Mouse (Mus musculus) left cerebral cortex, adult 2 months (tissue): ENCODE results near the gene Chrm4. TPM values are rescaled to one million over a fixed set of nuclear protein-coding genes. Genes with fewer than 3 reads are reported as not detected.

ENCODE experiments used
- DNase-seq, 2 experiments: peaks; one replicate each; pipeline ENCODE4 v3.0.0; 2021 to 2022; ENCODE audit warnings: low spot score in 2 of 2, mixed read lengths in 1 of 2; ENCODE audit errors: extremely low spot score in 1 of 2
- H3K27ac ChIP-seq: fragments of 200-600 bp; 2 replicates; pipeline ENCODE4 v1.8.1; 2022
- H3K4me3 ChIP-seq: fragments of 200-600 bp; 2 replicates; pipeline ENCODE4 v1.8.1; 2022
- CTCF ChIP-seq: fragments of 200-600 bp; IDR thresholded peaks from 2 replicates; pipeline ENCODE4 v1.8.1; 2022; ENCODE audit warnings: antibody characterized with exemption, mild to moderate bottlenecking, moderate library complexity
- intact Hi-C: fragments of 180-260 bp; cut with DNase I; formaldehyde crosslinking; loops from one replicate; pipeline ENCODE4 v1.15.1; 2025
- long read RNA-seq, 2 experiments: library from polyadenylated mRNA; stranded (forward); transcript quantifications; one replicate each; pipeline ENCODE4 v2.0.0; 2021; ENCODE audit warnings: borderline mapping rate in 2 of 2
- total RNA-seq, 2 experiments: library from RNA; stranded (reverse); gene quantifications; 2 replicates each; pipeline ENCODE4 v1.2.3; 2021

The Chrm4 gene
- total RNA-seq = 10 to 100 TPM; 47.9 to 59.9 TPM
- long read RNA-seq, experiment 1, partial matches to known transcripts = 0 of 23 reads
- long read RNA-seq, experiment 1, other reads (novel, unspliced or antisense) = 21 of 23 reads
- long read RNA-seq, experiment 2, partial matches to known transcripts = 0 of 11 reads
- long read RNA-seq, experiment 2, other reads (novel, unspliced or antisense) = 9 of 11 reads

- intact Hi-C loops = loop anchor here (5.0 to 10.0 kb wide), 3 partner anchors 130 to 242 kb away; partner anchors contain the start of genes Atg13 and Harbi1
- Histone ChIP-seq H3K27ac (peak within 1 kb of the TSS; percentile 73; the same call in 1 of the 2 replicates), H3K4me3 (peak within 1 kb of the TSS; percentile 16; the same call in 1 of the 2 replicates)
- no peak for DNase-seq
- TF ChIP-seq CTCF = no peak
These were observed at the start of gene Chrm4 for GRCm38 (mm10) chr2:91926949-91927348. Gene Chrm4 (plus strand): TSS chr2:91927249.

- no peak for TF ChIP-seq CTCF
- H3K27ac ChIP-seq = peak overlapping the region; percentile 63; the same call in 1 of the 2 replicates
- intact Hi-C loops = no loop called here
- DNase-seq = peak in 1 of 2 experiments; percentile 16
- H3K4me3 ChIP-seq = no peak overlapping the region
These were observed 48.5 kb upstream of the Chrm4 start for GRCm38 (mm10) chr2:91878387-91879180.

GRCm38 (mm10) chr2:91883961-91884360 is 43.1 kb upstream of the Chrm4 start:
- Histone ChIP-seq H3K4me3 (no peak overlapping the region), H3K27ac (no peak overlapping the region)
- intact Hi-C loops = no loop called here
- DNase-seq = no peak
- TF ChIP-seq CTCF = no peak

- no peak for DNase-seq
- intact Hi-C loops = no loop called here
- no peak overlapping the region for H3K4me3 ChIP-seq
- H3K27ac ChIP-seq = no peak overlapping the region
- TF ChIP-seq CTCF = no peak
These were observed 42.4 kb upstream of the Chrm4 start for GRCm38 (mm10) chr2:91884616-91885015.

- no peak overlapping the region for H3K4me3 ChIP-seq
- no peak for TF ChIP-seq CTCF
- intact Hi-C loops = no loop called here
- H3K27ac ChIP-seq = no peak overlapping the region
- no peak for DNase-seq
These were observed 32.3 kb upstream of the Chrm4 start for GRCm38 (mm10) chr2:91894716-91895115.

GRCm38 (mm10) chr2:91895401-91895800 is 31.6 kb upstream of the Chrm4 start:
- TF ChIP-seq CTCF = no peak
- intact Hi-C loops = no loop called here
- DNase-seq = no peak
- Histone ChIP-seq H3K27ac (no peak overlapping the region), H3K4me3 (no peak overlapping the region)

- H3K4me3 ChIP-seq = no peak overlapping the region
- H3K27ac ChIP-seq = no peak overlapping the region
- TF ChIP-seq CTCF = no peak
- intact Hi-C loops = no loop called here
- DNase-seq = no peak
These were observed 29.1 kb upstream of the Chrm4 start for GRCm38 (mm10) chr2:91897968-91898367.

GRCm38 (mm10) chr2:91899141-91899540 is 27.9 kb upstream of the Chrm4 start:
- Histone ChIP-seq H3K4me3 (no peak overlapping the region), H3K27ac (no peak overlapping the region)
- DNase-seq = no peak
- intact Hi-C loops = no loop called here
- no peak for TF ChIP-seq CTCF

GRCm38 (mm10) chr2:91900431-91900830 is 26.6 kb upstream of the Chrm4 start:
- no peak for DNase-seq
- TF ChIP-seq CTCF = no peak
- Histone ChIP-seq H3K4me3 (no peak overlapping the region), H3K27ac (no peak overlapping the region)
- intact Hi-C loops = no loop called here

- Histone ChIP-seq H3K27ac (peak overlapping the region; percentile 83), H3K4me3 (no peak overlapping the region)
- TF ChIP-seq CTCF = no peak
- intact Hi-C loops = no loop called here
- no peak for DNase-seq
These were observed 24.7 kb upstream of the Chrm4 start for GRCm38 (mm10) chr2:91902336-91902735.

- no peak overlapping the region for H3K4me3 ChIP-seq
- DNase-seq = peak in 1 of 2 experiments; percentile 40
- H3K27ac ChIP-seq = peak overlapping the region; percentile 83
- no peak for TF ChIP-seq CTCF
- intact Hi-C loops = no loop called here
These were observed 23.7 kb upstream of the Chrm4 start for GRCm38 (mm10) chr2:91903171-91903925.

- no peak for TF ChIP-seq CTCF
- peak in 1 of 2 experiments; percentile 44 for DNase-seq
- Histone ChIP-seq H3K4me3 (no peak overlapping the region), H3K27ac (peak overlapping the region; percentile 83)
- intact Hi-C loops = no loop called here
These were observed 22.3 kb upstream of the Chrm4 start for GRCm38 (mm10) chr2:91904618-91905307.
